Mouse (Mus musculus) adrenal gland, adult (tissue): ENCODE measurements at regions not wholly inside any gene's neighbourhood (a gene's known extent, or its start where the extent isn't known, plus 50 kb on each side); places are given as distances from the start of the nearest gene placed in this dataset.

ENCODE experiments used
- DNase-seq, 2 experiments: peaks; one replicate each; pipeline ENCODE4 v3.0.0; 2022 to 2023; ENCODE audit warnings: low spot score in 1 of 2; ENCODE audit not compliant: inconsistent age in 2 of 2

DNA sequence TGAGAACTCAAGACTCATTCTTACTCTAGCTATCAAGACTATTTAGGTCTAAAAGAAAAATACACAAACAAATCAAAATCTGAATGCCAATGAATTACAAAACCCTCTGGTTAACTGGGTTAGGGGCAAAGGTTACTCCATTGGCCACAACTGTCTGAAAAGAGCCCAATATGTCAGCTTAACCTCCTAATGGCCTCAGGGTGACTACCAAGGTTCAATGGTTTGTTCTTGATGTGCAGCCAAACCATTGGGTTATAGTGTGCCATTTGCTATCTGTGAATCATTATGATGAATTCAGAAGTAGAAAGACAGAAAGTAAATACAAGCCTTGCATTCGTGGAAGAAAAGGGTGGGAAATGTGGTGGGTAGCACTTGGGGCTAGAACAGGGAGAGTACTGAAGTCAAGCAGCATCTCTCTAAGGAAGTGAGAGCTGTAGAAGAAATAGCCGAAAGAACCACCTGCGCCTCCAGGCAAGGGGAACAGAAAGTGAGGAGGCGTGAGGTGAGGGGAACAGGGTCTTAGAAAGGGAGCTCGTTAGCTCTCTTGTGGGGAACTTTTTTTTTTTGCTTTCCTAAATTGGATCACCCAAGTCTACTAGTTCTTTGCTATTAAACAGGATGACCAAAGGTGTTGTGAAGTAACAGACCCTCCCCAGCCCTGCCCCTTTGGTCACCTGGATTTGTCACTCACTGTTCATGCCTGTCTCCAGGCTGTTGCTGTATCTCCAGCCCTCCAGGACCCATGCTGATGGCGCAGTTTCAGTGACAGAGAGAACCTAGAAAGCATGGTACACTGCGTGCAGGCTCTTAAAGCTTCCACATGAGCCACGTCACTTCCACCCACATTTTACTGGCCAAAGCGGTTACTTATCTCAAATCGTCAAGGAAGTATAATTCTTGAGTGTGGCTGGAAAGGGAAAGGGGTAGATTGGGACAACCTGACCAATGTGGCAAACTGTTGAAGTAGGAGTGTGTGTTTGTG, 204.1 kb upstream of the Tet2 start:
- DNase-seq: peak; percentile 14 to 78

DNA sequence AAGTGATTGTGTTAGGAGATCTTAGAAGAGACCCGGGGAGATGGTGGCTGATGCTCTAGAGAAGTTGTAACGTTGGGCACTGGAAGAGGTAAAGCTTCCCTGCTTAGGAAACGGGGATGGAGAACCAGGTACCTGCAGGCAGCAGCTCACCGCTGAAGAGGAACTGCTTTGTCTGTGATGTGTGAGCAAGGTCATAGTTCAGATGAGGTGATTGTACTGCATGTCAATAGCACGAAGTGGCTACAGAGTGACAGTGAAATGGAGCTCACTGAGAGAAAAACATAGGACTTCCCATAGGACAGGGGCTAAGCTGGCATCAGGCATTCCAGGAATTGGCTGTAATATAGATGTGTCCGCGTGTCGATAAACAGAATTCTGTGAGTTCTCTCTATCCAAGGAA, 205.1 kb upstream of the Tet2 start:
- no peak for DNase-seq

DNA sequence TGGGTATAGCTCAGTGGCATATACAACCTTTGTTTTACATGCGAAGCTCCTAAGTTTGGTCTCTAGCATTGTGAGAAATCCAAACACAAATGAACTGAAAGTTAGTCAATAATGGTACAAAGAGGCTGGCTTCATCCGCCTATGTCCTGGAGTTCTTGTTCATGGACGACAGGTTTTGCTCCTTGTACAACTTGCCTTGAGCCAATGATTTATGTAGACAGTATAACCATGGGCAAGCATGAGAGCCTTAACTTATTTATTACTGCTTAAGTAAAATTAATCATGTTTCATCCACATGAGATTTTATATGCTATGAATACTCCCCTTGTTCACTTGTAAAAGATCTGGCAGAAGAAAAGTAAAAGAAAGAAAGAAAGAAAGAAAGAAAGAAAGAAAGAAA, 205.7 kb upstream of the Tet2 start:
- DNase-seq: peak in 1 of 2 experiments; percentile 18

DNA sequence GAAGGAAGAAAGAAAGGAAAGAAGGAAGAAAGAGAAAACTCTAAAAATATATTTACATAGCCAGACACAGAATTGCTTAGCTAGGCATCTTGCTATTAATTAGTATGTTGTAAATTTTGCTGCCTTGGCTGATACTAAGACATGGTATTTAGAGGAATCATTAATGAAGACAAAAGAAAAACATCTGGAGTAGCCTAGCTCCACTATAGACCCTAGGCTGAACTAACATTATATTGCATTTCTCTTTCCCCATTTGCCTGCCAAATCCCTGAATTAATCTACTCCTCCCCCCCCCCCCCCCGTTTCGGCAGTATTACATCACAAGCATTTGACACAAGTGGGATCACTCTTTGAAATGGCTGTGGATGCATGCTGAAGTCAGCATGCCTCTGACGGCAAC, 206.1 kb upstream of the Tet2 start:
- no peak for DNase-seq

DNA sequence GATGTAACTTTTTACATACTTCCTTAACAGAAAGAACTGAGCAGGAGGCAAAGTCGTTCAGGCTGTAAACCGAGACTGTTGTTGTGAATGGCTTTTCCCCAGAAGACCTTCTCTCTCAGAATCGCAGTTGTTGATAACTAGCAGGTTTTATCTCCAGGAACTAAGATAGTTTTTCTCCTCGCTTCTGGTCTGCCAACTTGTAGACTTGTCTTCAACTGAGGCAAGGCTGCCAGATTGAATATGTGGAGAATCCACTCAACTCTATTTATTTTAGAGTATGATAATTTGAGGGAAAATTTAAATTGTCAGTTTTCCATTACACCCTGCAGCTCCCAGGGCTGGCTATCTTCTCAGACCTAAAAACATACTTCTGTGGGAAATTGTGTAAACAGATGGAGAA, 206.6 kb upstream of the Tet2 start:
- DNase-seq: no peak

DNA sequence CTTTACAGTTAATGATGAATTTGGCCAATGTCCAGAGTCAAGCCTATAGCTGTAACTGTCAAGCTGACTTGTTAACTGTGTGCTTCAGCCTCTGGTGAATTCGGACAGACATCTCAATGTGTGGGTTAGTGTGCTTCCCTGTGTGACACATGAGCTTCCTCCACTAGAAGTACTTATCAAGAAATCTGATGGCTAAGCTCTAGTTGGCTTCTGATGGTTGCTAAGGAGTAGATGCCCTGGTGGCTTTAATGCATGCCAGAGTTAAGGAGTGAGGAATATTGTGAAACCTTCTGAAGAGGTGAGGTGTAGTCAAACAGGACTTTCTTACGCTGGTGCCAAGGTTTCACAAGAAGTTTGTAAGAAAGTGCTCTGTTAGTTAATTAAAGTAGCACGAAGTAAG, 208.1 kb upstream of the Tet2 start:
- peak in 1 of 2 experiments; percentile 15 for DNase-seq

DNA sequence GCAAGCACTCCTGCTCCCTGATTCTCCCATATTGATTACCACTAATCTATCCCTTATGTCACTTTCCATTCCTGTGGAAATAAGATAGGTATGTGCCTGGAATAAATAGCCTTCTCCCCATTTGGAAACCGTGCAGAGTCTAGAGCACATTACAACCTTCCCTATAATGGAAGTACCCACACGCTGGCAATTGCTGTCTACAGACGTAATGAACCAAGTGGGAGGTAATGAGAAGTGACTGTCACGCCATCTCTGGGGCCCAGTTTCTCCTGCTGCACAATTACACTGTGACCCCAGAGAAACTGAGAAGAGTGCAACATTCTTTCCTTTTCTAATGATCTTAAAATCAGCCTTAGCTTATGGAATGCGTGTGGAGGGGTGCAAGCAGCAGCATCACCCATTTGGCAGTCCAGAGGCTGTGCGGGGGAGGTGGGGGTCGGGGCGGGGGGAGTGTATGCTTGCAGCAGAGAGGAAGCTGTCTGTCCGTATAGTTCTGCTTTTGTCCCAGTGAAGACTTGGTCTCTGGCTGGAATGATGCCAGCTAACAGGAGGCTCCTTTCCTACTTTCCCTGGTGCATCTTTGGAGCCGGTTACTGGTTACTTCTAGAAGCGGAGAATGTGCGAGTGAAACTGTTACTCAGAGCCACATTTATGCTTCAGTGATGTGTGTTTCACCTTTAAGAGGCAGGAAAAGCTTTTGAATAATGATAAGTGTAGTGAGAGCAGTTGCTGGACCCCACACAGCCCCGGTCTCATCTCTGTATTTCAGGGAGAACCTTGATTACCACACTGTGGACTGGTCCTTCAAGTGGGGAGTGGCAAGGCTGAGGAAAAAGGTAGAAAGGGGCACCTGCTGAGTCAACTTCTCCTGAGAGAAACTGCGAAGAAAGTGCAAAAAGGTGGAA, 209.3 kb upstream of the Tet2 start:
- DNase-seq: peak in 1 of 2 experiments; percentile 16

DNA sequence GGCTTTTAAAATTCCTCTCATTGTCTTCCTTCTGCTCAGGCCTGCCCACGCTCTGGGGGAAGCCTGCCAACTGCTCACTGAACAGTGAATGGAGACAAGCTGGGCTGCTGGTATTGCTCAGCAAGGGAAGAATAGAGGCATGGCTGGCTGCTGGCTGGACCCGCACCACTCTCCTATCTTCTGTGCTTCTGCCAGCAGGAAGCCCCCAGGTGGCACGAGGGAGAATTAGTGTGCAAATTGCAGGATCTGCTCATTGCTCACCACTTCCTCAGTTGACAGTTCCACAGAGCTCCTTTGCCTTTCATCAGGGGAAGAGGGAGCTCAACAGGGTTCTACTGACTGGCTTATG, 209.9 kb upstream of the Tet2 start:
- DNase-seq: peak in 1 of 2 experiments; percentile 24

DNA sequence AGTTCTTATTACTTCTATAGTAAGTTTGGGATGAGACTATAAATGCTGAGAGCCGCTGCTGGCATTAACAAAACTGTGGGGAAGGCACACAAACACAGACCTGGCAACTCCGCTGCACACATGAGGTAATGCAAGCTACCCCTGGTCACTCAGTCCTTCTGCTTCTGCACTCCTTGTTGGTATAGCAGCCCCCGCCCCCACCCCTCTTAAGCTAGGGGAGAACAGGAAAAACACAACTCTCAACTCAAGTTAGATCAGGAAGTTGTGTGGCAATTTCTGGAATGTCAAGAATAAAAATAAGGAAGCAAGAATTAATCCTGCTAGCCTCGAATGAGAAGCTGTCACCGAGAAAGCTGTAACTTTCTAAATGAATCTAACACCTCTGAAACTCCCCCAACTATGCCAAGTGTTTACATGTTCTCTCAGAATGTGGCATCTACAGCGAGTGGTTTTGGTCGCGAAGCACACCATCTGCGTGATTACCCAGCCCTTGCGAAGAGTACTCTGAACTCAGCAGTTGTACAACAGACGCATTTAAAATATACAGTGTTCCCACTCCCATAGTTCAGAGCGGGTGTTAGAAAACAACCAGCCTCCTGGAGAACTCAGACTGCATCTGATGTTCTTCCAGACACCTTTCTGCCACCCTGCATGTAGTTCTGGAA, 212.9 kb upstream of the Tet2 start:
- no peak for DNase-seq

DNA sequence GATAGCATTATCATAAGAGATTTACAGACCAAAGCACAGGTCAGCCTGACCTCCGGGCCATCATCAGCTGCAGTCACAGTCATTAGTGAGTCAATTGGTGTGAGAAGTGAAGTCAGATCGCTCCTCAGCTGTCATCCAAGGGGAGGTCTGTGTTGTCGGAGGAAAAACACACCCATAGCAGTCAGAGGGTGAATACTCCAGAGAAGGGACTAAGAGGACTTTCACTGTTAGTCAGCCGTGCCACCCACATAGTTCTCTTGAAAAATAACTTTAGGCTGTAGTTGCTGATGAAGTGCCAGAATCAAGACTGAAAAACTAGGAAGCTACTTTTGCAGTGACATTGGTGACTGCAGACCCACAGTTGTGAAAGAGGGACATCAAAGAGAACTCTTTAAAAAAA, 213.5 kb upstream of the Tet2 start:
- DNase-seq: peak in 1 of 2 experiments; percentile 33

DNA sequence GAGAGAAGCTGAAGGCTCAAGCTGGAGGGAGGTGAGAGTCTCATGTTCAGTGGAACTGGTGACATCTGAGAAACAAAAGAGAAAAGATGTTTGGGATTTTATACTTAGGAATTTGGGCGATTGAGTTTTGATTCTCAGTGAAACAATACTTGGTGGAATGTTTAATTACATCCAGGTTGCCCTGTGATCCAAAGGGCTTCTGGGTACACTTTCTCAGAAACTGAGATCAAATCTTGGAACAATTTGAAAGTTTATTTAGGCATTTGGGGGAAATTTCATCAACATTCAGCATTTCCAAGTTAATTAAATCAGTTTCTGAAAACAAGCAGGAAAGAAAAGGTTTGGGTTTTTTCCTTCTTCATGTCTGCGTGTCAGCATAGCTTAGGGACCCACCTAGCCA, 214.7 kb upstream of the Tet2 start:
- peak in 1 of 2 experiments; percentile 7 for DNase-seq

DNA sequence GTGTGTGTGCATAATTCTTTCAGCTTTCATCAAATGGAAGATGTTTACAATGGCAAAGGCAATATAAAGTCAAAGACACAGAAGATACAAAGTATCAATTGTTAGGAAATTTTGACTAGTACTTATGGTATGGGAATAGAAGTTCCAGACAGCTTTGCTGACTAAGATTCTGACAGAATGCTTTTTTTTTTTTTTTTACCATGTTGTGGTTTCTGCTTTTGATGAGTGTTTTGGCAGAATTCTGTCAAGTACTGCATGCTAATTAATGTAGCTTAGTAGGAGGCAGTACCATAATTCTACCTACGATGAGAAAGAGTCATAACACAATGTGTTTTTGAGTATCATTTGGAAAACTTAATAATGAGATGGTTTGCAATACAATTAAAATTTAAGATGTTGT, 215.3 kb upstream of the Tet2 start:
- DNase-seq: no peak

DNA sequence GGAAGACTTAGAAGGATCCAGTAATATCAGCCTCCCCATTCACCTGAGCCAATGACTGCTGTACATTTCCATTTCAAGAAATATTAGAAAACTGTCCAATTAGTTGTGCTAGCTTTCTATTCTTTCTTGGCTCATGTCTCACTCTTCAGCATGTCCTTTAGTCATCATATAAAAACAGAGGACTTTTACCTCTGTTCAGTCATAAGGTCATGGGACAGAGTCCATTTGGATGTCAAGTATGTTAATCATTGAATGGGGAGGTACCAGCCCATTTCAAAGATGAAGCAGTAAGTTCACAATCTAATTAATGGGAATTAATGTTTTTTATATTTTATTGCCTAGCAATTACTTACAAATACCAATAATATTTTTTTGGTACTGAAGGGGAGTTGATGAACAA, 218.8 kb upstream of the Tet2 start:
- DNase-seq: no peak

DNA sequence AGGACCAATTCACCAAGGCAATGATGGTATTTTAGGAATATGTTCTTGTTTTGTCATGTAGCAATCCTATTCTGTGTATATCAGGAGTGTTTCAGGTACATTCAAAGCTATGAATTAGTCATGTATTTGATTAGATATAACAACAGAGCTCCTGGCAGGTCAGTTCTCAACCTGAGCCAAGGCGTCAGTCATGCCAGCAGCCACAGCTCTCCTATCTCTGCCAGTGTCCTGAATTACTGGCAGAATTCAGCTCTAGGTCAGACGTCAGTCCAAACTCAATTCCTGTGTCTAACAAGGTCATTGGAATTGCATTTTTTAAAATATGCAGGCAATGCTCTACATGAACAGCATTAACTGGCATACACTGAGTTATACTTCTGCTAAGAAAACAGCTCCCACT, 228.6 kb upstream of the Tet2 start:
- DNase-seq: peak in 1 of 2 experiments; percentile 52

DNA sequence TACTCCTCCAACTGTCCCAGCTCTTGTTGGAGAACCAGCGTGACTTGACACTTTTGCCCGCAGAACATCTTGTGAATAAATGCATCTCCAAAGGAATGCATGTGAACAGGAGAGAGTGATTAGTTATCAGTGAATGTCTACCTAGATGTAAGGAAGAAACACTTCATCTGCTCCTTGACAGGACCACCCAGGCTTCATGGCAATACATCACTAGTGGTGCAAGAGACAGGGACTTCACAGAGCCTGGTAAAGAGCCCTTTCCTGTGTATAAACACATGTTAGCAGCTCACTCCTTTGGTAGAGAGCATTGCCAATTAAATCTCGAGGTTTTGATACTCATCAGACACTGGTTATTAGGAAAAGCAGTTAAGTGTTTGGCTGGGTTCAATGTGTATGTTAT, 229.3 kb upstream of the Tet2 start:
- no peak for DNase-seq

DNA sequence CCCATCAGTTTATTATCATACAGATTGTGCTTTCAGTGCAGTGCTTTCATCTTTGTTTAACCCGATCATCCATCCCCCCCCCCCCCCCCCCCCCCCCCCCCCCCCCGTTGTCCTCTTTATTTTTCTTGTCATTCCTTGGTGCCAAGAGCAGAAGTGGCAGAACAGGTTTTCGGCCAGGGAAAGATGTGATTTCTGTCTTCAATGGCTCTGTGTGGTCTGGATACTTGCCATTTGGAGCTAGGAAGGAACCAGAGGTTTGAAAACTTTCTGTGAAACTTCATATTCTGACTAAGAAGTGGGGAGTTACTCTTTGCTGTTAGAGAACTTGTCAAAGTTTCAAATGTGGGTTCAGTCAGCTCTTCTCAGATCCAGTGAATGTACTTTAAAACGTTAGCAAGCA, 231.1 kb upstream of the Tet2 start:
- DNase-seq: no peak

DNA sequence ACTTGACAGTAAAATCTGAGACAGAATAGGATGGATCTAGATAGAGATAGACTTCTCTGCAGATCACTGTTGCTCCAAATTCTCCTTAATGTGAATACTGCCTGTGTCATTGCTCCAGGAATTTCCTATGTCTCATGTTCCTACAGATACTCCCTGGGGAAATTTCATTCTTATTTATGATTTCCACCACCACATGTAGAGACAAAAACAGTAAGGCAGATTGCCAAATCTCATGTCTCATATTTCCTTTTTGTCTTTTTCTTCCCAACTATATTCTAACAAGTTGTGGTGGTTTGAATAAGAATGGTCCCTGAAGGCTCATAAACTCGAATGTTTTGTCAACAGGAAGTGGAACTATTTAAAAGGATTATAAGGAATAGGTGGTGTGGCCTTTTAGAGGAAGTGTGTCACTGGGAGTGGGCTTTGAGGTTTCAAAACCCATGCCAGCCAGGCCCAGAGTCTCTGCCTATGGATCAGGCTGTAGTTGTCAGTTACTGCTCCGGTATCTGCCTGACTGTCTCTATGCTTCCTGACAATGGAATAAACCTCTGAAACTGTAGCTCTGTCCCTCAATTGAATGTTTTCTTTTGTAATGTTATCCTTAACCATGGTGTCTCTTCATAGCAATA, 234.3 kb upstream of the Tet2 start:
- no peak for DNase-seq

DNA sequence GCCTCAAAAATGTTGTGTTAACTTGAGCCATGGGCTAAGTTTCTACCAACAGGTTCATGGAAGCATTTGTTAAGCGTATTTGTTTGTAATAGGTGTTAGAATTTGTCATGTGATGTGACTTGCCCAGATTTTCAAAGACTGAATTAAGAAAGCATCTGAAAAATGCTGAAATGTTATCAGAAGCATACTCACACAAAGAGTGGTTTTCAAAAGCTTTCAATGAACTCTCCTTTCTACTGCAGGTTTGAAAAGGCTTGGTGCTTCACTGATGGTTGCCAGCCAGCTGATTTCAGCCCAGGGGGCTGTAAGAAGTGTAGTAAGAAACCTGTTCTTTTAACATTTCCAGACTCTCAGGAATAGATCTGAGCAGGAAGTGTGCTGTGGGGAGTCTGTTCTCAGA, 238.1 kb upstream of the Tet2 start:
- no peak for DNase-seq

DNA sequence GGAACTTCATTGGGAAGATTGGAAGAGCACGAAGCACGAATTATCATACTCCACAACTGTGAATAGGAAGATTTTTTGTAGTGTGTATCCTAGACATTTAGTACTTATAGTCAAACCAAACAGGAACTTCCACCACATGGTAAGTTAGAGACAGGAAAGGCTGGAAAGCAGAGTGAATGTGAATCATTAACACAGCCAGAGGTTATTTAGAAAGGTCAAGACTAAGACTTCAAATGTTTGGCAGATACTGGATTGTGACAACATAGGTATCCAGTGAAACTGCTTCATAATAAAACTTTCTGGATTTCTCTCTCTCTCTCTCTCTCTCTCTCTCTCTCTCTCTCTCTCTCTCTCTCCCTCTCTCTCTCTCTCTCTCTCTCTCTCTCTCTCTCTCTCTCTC, 246.4 kb upstream of the Tet2 start:
- no peak for DNase-seq

DNA sequence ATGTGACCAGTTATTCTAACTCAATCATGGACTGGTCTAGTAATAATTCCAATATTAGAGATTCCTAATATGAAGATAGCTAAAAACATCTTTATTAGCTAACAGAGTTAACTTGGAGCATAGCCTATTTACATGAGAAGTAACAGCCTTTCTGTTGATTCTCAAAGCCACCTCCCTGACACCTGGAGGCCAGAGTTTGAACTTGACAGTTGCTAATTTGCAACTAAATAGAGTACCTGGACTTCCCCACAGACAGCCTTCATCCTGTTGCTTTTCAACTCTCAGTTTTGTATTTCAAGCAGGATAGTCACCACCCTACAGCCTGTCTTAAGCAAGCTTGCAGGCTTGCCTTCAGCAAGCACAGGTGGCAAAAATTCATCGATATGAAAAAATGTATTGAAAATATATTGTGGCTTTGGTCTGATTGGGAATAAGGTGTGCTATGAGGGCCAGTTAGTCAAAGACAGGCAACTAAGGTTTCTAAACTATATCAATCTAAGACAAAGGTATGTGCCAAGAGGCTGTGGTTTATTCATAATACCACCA, 264.1 kb upstream of the Tet2 start:
- DNase-seq: no peak
